Mouse (Mus musculus) spleen, adult 18-20 months (tissue): ENCODE results near the gene Zmiz2.
A peak's percentile ranks its signal among the peaks of the same experiment; 100 is the strongest.
"Not testable (repeated sequence)": the region's sequence is repeated elsewhere in the genome, so short reads cannot be mapped to it uniquely, and the experiment has no call there.

Experiments
- DNase-seq, 2 experiments: peaks; one replicate each; pipeline ENCODE4 v3.0.0; 2022; ENCODE audit warnings: mixed read lengths in 2 of 2

The Zmiz2 gene

DNA sequence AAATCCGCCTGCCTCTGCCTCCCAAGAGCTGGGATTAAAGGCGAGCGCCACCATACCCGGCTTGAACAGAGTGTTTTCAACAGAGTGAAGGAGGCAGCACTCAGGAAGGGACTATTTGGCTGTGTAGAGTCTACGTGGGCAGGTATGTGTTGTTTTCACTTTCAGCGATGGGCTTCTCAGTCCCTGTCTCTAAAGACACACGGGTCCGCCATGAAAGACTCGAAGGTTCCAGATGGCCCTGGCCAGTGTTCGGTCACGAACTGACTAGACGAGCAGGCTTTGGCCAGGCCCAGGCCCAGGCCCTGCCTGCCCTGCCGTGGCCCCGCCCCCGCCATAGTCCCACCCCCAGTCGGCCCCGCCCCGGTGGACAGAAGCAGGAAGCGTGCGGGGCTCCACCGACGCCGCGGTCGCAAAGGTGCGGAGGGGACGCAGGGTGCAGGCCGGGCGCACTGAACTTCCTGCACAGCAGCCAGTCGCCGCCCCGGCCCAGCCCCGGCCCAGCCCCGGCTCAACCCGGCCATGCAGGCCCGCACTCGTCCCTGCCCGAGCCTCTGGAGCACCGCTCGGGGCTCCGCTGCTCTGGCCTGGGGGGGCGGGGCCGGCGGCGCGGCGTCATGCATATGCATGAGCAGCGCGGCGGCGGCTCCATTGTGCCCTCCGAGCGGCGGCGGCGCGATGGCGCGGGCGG lies at the start of gene Zmiz2:
Zmiz2 (plus strand) TSS at position 349 of the 688 bp plus-strand sequence.
- peak; percentile 90 to 95 for DNase-seq

GRCm38 (mm10) chr11:6345956-6346355 lies 42.9 kb upstream of the Zmiz2 start:
- no peak for DNase-seq

GRCm38 (mm10) chr11:6346966-6347365 lies 41.9 kb upstream of the Zmiz2 start:
- DNase-seq, result no peak

DNA sequence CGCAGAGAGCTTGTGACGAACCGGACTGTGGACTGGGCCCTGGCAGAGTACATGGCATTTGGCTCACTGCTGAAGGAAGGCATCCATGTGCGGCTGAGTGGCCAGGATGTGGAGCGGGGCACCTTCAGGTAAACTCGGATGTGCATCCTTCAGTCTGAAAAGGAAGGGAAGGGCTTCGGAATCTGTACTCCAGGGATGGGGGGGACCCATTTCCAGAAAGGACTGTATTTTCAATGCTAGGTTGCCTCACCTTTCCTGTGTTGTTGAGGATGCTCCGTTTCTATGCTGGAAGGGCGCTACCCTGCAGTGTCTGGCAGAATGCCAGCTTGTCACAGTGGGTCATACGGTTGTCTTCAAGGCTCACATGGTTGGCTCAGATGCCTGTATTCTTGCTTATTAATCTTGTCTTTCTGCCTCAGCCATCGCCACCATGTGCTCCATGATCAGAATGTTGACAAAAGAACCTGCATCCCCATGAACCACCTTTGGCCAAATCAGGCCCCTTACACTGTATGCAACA lies 40.1 kb upstream of the Zmiz2 start:
- no peak for DNase-seq

- no peak for DNase-seq
Measured at GRCm38 (mm10) chr11:6349586-6349985, 39.3 kb upstream of the Zmiz2 start.

GRCm38 (mm10) chr11:6355106-6355505 lies 33.8 kb upstream of the Zmiz2 start:
- no peak for DNase-seq

- no peak for DNase-seq
Measured at GRCm38 (mm10) chr11:6364581-6365275, 24.1 kb upstream of the Zmiz2 start.

GRCm38 (mm10) chr11:6365885-6366284 lies 23.0 kb upstream of the Zmiz2 start:
- DNase-seq, result peak; percentile 60 to 76

DNA sequence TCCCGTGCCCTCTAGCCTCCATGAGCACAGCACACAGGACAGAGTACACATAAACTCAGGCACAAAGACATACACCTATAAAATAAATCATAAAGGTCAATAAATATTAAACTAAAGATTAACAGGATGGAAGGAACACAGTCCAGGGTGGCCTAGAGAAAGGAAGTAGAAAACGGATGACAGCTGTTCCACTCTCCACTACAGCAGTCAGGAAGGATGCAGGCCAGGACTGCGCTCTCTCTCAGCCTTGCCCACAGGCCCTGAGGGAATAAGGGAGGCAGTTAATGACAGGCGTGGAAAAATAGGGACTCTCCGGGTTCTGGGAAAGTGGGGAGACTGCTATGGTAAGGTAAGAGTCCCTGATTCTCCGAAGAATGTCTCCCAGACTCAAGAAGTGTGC lies 22.4 kb upstream of the Zmiz2 start:
- no peak for DNase-seq

DNA sequence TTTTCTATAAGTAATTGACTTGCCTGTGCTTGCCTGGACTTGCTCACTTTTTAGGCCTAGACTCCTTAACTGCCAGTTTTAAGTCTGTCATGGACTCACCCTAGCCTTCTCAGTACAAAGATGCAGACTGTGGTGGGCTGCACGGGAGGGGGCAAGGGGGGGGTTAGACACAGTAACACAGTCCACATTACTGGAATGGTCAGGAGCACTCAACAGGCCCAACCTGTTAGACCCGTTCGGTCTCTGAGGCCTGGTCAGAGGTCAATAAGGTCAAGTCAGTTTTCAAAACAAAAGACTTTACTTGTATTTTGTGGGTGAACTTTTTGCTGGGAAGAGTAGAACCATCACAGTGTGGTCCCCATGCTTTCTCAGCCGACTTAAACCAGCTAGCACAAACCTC lies 21.7 kb upstream of the Zmiz2 start:
- DNase-seq, result no peak

DNA sequence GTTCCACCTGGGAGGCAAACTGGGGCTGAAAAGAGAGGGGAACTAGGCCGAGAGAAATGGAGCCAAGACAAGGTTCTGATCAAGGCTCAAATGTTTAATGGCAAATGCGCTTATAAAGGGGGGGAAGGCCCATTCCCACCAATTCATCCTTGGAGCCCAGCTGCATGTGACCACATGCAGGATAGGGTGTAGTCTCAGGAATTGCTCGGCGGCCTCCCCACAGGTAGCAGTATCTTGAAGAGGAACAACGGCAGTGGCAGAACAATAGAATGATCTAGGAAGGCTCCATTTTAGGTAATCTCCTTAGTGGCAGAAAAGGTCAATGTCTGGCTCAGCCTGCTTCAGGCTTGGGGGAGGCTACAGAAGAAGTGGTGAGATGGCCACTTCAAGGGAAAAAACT lies 20.9 kb upstream of the Zmiz2 start:
- not testable (repeated sequence) for DNase-seq

DNA sequence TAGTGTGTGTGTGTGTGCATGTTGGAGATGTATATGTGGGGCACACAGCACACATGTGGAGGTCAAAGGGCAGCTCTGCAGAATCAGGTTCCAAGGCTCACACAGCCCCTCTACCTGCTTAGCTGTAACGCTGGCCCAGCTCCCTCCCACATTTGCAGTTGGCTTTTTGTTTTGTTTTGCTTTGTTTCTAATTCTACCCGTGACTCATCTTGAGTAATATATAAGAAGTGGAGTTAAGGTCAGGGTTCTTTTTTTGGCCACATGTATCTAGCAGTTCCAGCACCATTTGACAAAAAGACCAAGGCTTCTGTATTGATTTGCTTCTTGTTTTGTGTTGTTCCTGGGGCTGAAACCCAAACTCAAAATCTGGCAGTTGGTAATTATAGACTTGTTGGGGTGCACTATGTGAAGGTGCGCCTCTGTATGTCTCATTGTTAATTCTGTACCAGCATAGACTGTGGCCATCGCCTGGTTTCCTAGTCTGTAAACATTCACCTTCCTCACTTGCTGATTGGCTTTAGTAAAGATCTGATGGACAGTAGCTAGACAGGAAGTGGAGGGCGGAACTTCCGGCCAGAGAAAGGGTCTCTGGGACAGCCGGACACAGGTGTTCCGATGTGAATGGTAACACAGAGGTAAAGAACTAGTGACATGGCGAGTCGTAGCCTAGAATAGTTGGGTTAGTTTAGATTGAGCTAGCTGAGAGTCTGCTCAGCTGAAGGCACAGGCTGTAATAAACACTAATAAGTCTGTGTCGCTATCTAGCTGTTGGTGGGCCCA lies 17.3 kb upstream of the Zmiz2 start:
- DNase-seq, result no peak

DNA sequence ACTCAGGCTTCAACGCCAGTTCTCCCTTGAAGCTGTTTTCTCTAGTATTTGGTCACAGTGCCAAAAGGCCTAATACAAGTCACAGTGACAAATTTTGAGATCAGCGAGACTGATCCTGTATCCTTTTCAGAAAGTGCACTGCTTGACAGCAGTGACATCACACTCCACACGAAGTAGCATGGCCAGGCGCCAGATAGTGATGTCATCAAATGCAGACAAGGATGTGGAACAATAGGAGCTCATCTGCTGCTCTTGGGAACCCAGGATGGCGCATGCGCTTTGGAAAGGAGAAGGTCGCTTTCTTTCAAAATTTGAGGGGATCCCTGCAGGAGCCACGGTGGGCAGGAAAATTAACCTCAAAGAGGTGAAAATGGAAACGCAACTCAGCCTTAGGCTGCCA lies 16.1 kb upstream of the Zmiz2 start:
- DNase-seq, result no peak

- DNase-seq, result no peak
Measured at GRCm38 (mm10) chr11:6380916-6381315, 8.0 kb upstream of the Zmiz2 start.

DNA sequence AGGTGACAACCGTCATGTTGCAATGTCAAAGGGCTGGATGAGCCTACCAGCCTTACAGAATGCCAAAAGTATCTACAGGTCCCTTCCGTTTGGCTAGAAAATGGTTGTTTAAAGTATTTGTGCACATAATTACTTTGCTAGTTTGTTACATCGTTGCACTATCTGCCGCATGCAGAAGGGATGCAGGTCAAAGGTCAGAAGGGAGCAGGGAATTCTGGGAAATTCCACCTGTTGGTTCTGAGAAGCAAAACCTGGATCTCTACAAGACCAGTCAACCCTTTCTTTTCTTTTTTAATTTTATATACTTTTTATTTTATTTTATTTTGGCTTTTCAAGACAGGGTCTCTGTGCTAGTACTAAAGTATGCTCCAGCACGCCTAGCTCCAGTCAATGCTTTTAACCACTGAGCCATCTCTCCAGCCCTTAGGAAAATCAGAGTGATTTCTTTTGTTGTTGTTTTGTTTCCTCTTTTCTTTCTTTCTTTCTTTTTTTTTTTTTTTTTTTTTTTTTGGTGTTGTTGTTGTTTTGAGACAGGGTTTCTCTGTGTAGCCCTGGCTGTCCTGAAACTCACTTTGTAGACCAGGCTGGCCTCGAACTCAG lies 648 bp upstream of the Zmiz2 start:
- DNase-seq, result no peak

GRCm38 (mm10) chr11:6389483-6389921 lies 628 bp downstream of the Zmiz2 start:
- DNase-seq, result no peak

GRCm38 (mm10) chr11:6390376-6391053 lies 1.6 kb downstream of the Zmiz2 start:
- no peak for DNase-seq

- peak; percentile 57 to 65 for DNase-seq
Measured at GRCm38 (mm10) chr11:6391516-6392276, 2.8 kb downstream of the Zmiz2 start.

- DNase-seq, result no peak
Measured at GRCm38 (mm10) chr11:6392857-6393256, 4.0 kb downstream of the Zmiz2 start.

DNA sequence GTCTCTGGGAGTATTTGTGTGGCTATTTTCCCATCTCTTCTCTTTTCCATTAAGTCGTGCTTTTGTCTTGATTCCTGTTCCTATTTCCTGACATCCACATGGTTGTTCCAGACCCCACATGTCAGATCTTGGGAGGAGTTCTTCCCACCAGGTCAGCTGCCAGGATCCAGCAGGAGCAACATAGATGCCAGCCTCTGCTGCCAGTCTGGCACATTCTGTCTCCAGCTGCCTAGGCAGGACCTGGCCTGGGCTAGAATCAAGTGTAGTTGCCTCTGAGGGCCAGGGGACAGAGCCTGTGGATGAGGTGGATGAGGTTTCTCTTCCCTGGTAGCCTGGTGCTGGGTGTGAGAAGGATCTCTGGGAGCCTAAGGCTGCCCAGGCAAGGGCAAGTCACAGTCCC lies 5.0 kb downstream of the Zmiz2 start:
- no peak for DNase-seq

- no peak for DNase-seq
Measured at GRCm38 (mm10) chr11:6395565-6395964, 6.7 kb downstream of the Zmiz2 start.

DNA sequence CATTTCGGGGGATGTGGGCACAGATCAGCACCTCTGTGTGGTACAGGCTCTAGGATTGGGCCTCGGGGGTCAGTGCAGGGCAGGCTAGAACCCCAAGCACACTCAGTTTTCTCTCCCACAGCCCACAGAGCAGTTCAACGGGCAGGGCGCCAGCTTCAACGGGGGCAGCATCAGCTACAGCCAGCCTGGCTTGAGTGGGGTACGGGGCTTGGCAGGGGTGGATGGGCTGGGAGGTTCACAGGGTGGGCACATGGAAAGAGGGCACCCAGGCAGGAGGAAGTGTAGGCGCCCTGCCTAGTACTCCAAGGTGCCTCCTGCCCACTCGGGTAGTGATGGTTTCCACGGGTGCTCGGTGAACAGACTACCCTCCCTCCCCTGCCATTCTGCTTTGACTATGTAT lies 9.3 kb downstream of the Zmiz2 start:
- no peak for DNase-seq
